Mouse (Mus musculus) neural tube, embryonic 11.5 days (tissue): ENCODE data around the gene 3100002H09Rik. TPM values are rescaled to one million over a fixed set of nuclear protein-coding genes. Genes with fewer than 3 reads are reported as not detected.

Source experiments
- ATAC-seq: fragments of 200-750 bp; cut with Nextera tagmentation; 2 replicates; pipeline ENCODE4 v1.8.0; 2017; ENCODE audit warnings: moderate number of reproducible peaks, mild to moderate bottlenecking, moderate TSS enrichment, moderate library complexity; ENCODE audit not compliant: insufficient read depth, low FRiP score, low TSS enrichment
- DNase-seq: peaks from one replicate; pipeline ENCODE4 v3.0.0-alpha.2; 2015; ENCODE audit warnings: low spot score
- H3K27ac ChIP-seq: fragments of 300-500 bp; sonication (generic); 2 replicates; pipeline ENCODE4 v1.5.1; 2014; ENCODE audit warnings: low read depth, mild to moderate bottlenecking, low read length
- H3K27me3 ChIP-seq: fragments of 300-500 bp; sonication (generic); 2 replicates; pipeline ENCODE4 v1.6.1; 2014; ENCODE audit warnings: mild to moderate bottlenecking, low read length, mixed read lengths; ENCODE audit not compliant: control insufficient read depth, insufficient read depth
- H3K36me3 ChIP-seq: fragments of 300-500 bp; sonication (generic); 2 replicates; pipeline ENCODE4 v1.6.1; 2014; ENCODE audit warnings: mild to moderate bottlenecking, low read length, moderate library complexity, mixed read lengths; ENCODE audit not compliant: control insufficient read depth, insufficient read depth
- H3K4me1 ChIP-seq: fragments of 300-500 bp; sonication (generic); 2 replicates; pipeline ENCODE4 v1.6.1; 2014; ENCODE audit warnings: low read length, mixed read lengths; ENCODE audit not compliant: control insufficient read depth, insufficient read depth
- H3K4me2 ChIP-seq: fragments of 300-500 bp; sonication (generic); 2 replicates; pipeline ENCODE4 v1.6.1; 2014; ENCODE audit warnings: low read depth, mild to moderate bottlenecking, moderate library complexity
- H3K4me3 ChIP-seq: fragments of 300-500 bp; sonication (generic); 2 replicates; pipeline ENCODE4 v1.5.1; 2014; ENCODE audit warnings: low read depth, low read length
- H3K9ac ChIP-seq: fragments of 300-500 bp; sonication (generic); 2 replicates; pipeline ENCODE4 v1.6.1; 2014; ENCODE audit warnings: mild to moderate bottlenecking, low read length
- H3K9me3 ChIP-seq: fragments of 300-500 bp; sonication (generic); 2 replicates; pipeline ENCODE4 v1.6.1; 2016; ENCODE audit warnings: low read length; ENCODE audit not compliant: control insufficient read depth
- WGBS: fragments of 180-500 bp; shearing (Covaris S2); extraction: QIAGEN DNeasy Blood & Tissue Kit; methylation state at CpG from one replicate; pipeline ENCODE4 v1.1.7; 2014; 5-methylcytosine and 5-hydroxymethylcytosine counted together
- polyA plus RNA-seq: library from polyadenylated mRNA; unstranded; fragments of >200 nt; fragmentation: Nextera tagmentation; extraction: Ambion mirVana; gene quantifications from 2 replicates; pipeline ENCODE4 v1.2.1, GENCODE M21; 2014

The 3100002H09Rik gene
- polyA plus RNA-seq, 1 experiment from 2014 or later: 0.54 TPM

GRCm38 (mm10) chr4:124646591-124646990 lies 36.0 kb upstream of the 3100002H09Rik start:
- 19% methylated on average over 8 of the region's 8 CpGs for WGBS
- Histone ChIP-seq H3K36me3 (no peaks in the 10 kb centered on the region), H3K9ac (no peak overlapping the region), H3K4me1 (no peaks in the 10 kb centered on the region), H3K4me2 (no peak overlapping the region), H3K9me3 (no peaks in the 10 kb centered on the region), H3K27ac (no peak overlapping the region), H3K4me3 (no peak overlapping the region), H3K27me3 (0 out of 2 replicates have a peak, but pooled peaks cover 3% of the 10 kb centered on the region)
- ATAC-seq (no peak), DNase-seq (no peak)

GRCm38 (mm10) chr4:124644974-124645433 lies 34.4 kb upstream of the 3100002H09Rik start:
- Histone ChIP-seq H3K27me3 (0 out of 2 replicates have a peak, but pooled peaks cover 6% of the 10 kb centered on the region), H3K4me3 (no peak overlapping the region), H3K4me1 (no peaks in the 10 kb centered on the region), H3K27ac (no peak overlapping the region), H3K4me2 (no peak overlapping the region), H3K36me3 (no peaks in the 10 kb centered on the region), H3K9me3 (no peaks in the 10 kb centered on the region), H3K9ac (no peak overlapping the region)
- WGBS: 23% methylated on average over 3 of the region's 3 CpGs
- DNase-seq (no peak), ATAC-seq (no peak)

GRCm38 (mm10) chr4:124643859-124644258 lies 33.3 kb upstream of the 3100002H09Rik start:
- Histone ChIP-seq H3K36me3 (no peaks in the 10 kb centered on the region), H3K4me1 (peaks cover 2% of the 10 kb centered on the region; the same call in 1 of the 2 replicates), H3K9me3 (no peaks in the 10 kb centered on the region), H3K27me3 (0 out of 2 replicates have a peak, but pooled peaks cover 3% of the 10 kb centered on the region), H3K9ac (no peak overlapping the region), H3K4me2 (no peak overlapping the region), H3K27ac (no peak overlapping the region), H3K4me3 (no peak overlapping the region)
- no peak for DNase-seq
- WGBS: 91% methylated on average over 9 of the region's 9 CpGs
- ATAC-seq: no peak

GRCm38 (mm10) chr4:124639715-124640114 lies 29.1 kb upstream of the 3100002H09Rik start:
- 0 out of 2 replicates have a peak, but pooled peaks cover 3% of the 10 kb centered on the region for H3K27me3 ChIP-seq
- DNase-seq (no peak), ATAC-seq (no peak)
- 23% methylated on average over 12 of the region's 12 CpGs for WGBS
- no peak overlapping the region for H3K27ac ChIP-seq
- H3K9ac ChIP-seq: no peak overlapping the region
- no peaks in the 10 kb centered on the region for H3K36me3 ChIP-seq
- no peak overlapping the region for H3K4me3 ChIP-seq
- no peaks in the 10 kb centered on the region for H3K9me3 ChIP-seq
- H3K4me1 ChIP-seq: peaks cover 2% of the 10 kb centered on the region; the same call in 1 of the 2 replicates
- H3K4me2 ChIP-seq: peak overlapping the region; percentile 9; the same call in 1 of the 2 replicates

- DNase-seq: peak; percentile 60
Measured at GRCm38 (mm10) chr4:124633281-124633680, 22.7 kb upstream of the 3100002H09Rik start.

GRCm38 (mm10) chr4:124632856-124633255 lies 22.3 kb upstream of the 3100002H09Rik start:
- Histone ChIP-seq H3K4me1 (no peaks in the 10 kb centered on the region), H3K9me3 (no peaks in the 10 kb centered on the region), H3K27ac (no peak overlapping the region), H3K27me3 (no peaks in the 10 kb centered on the region), H3K4me3 (no peak overlapping the region), H3K4me2 (no peak overlapping the region), H3K9ac (no peak overlapping the region), H3K36me3 (no peaks in the 10 kb centered on the region)
- DNase-seq (no peak), ATAC-seq (no peak)
- WGBS: 68% methylated on average over 10 of the region's 10 CpGs

More at GRCm38 (mm10) chr4:124633281-124633680, 22.7 kb upstream of the 3100002H09Rik start:
- no peaks in the 10 kb centered on the region for H3K36me3 ChIP-seq
- H3K9me3 ChIP-seq: no peaks in the 10 kb centered on the region
- ATAC-seq: no peak
- H3K4me3 ChIP-seq: no peak overlapping the region
- no peak overlapping the region for H3K9ac ChIP-seq
- H3K4me1 ChIP-seq: no peaks in the 10 kb centered on the region
- no peak overlapping the region for H3K4me2 ChIP-seq
- 6% methylated on average over 9 of the region's 9 CpGs for WGBS
- H3K27ac ChIP-seq: no peak overlapping the region
- no peaks in the 10 kb centered on the region for H3K27me3 ChIP-seq

GRCm38 (mm10) chr4:124631456-124631855 lies 20.9 kb upstream of the 3100002H09Rik start:
- Histone ChIP-seq H3K36me3 (no peaks in the 10 kb centered on the region), H3K27me3 (no peaks in the 10 kb centered on the region), H3K9me3 (no peaks in the 10 kb centered on the region), H3K4me3 (no peak overlapping the region), H3K27ac (no peak overlapping the region), H3K9ac (no peak overlapping the region), H3K4me2 (no peak overlapping the region), H3K4me1 (no peaks in the 10 kb centered on the region)
- DNase-seq (no peak), ATAC-seq (no peak)
- 44% methylated on average over 4 of the region's 4 CpGs for WGBS

- DNase-seq (no peak), ATAC-seq (no peak)
- no peaks in the 10 kb centered on the region for H3K27me3 ChIP-seq
- no peaks in the 10 kb centered on the region for H3K4me1 ChIP-seq
- WGBS: 69% methylated on average over 1 of the region's 1 CpGs
- no peak overlapping the region for H3K4me3 ChIP-seq
- no peaks in the 10 kb centered on the region for H3K36me3 ChIP-seq
- no peak overlapping the region for H3K27ac ChIP-seq
- H3K9me3 ChIP-seq: no peaks in the 10 kb centered on the region
- H3K4me2 ChIP-seq: no peak overlapping the region
- H3K9ac ChIP-seq: no peak overlapping the region
Measured at GRCm38 (mm10) chr4:124626836-124627235, 16.2 kb upstream of the 3100002H09Rik start.

GRCm38 (mm10) chr4:124624111-124624581 lies 13.5 kb upstream of the 3100002H09Rik start:
- Histone ChIP-seq H3K27me3 (no peaks in the 10 kb centered on the region), H3K27ac (no peak overlapping the region), H3K36me3 (no peaks in the 10 kb centered on the region), H3K9ac (peak overlapping the region; percentile 14), H3K9me3 (no peaks in the 10 kb centered on the region), H3K4me3 (no peak overlapping the region), H3K4me1 (no peaks in the 10 kb centered on the region), H3K4me2 (no peak overlapping the region)
- ATAC-seq (no peak), DNase-seq (no peak)
- WGBS: 34% methylated on average over 7 of the region's 7 CpGs
